Mouse (Mus musculus): ENCODE measurements at regions not wholly inside any gene's neighbourhood (a gene's known extent, or its start where the extent isn't known, plus 50 kb on each side); places are given as distances from the start of the nearest gene placed in this dataset.

- H3K27ac ChIP-seq (ENCODE audit: low read depth, low read length): no peak overlapping the region
- 90% methylated on average over 5 of the region's 5 CpGs for WGBS
- ATAC-seq (ENCODE audit: low read depth): no peak
- H3K9me3 ChIP-seq (ENCODE audit: control insufficient read depth, low read length): no peaks in the 10 kb centered on the region
- no peak overlapping the region for H3K4me3 ChIP-seq (ENCODE audit: low read depth, low read length)
- H3K27me3 ChIP-seq (ENCODE audit: control insufficient read depth, insufficient read depth, low read length): no peaks in the 10 kb centered on the region
- no peak overlapping the region for H3K9ac ChIP-seq (replicated peaks; ENCODE audit: low read depth, low read length)
- H3K4me1 ChIP-seq (ENCODE audit: control insufficient read depth, insufficient read depth, low read length): no peaks in the 10 kb centered on the region
- H3K36me3 ChIP-seq (ENCODE audit: control insufficient read depth, insufficient read depth, low read length): no peaks in the 10 kb centered on the region
- H3K4me2 ChIP-seq (ENCODE audit: low read depth, low read length): no peak overlapping the region
Measured at GRCm38 (mm10) chr7:137522450-137522849, 85.0 kb downstream of the Glrx3 start.

- H3K27ac ChIP-seq (ENCODE audit: low read depth, low read length): no peak overlapping the region
- no peak overlapping the region for H3K9ac ChIP-seq (replicated peaks; ENCODE audit: low read depth, low read length)
- no peaks in the 10 kb centered on the region for H3K36me3 ChIP-seq (ENCODE audit: control insufficient read depth, insufficient read depth, low read length)
- WGBS: 82% methylated on average over 4 of the region's 4 CpGs
- no peak for ATAC-seq (ENCODE audit: low read depth)
- H3K27me3 ChIP-seq (ENCODE audit: control insufficient read depth, insufficient read depth, low read length): no peaks in the 10 kb centered on the region
- H3K9me3 ChIP-seq (ENCODE audit: control insufficient read depth, low read length): no peaks in the 10 kb centered on the region
- H3K4me2 ChIP-seq (ENCODE audit: low read depth, low read length): no peak overlapping the region
- H3K4me1 ChIP-seq (ENCODE audit: control insufficient read depth, insufficient read depth, low read length): no peaks in the 10 kb centered on the region
- H3K4me3 ChIP-seq (ENCODE audit: low read depth, low read length): no peak overlapping the region
Measured at GRCm38 (mm10) chr7:137533476-137533875, 96.1 kb downstream of the Glrx3 start.

GRCm38 (mm10) chr7:137549991-137550390 lies 112.6 kb downstream of the Glrx3 start:
- Histone ChIP-seq H3K27me3 (ENCODE audit: control insufficient read depth, insufficient read depth, low read length) (no peaks in the 10 kb centered on the region), H3K4me3 (ENCODE audit: low read depth, low read length) (no peak overlapping the region), H3K9me3 (ENCODE audit: control insufficient read depth, low read length) (no peaks in the 10 kb centered on the region), H3K36me3 (ENCODE audit: control insufficient read depth, insufficient read depth, low read length) (no peaks in the 10 kb centered on the region), H3K4me1 (ENCODE audit: control insufficient read depth, insufficient read depth, low read length) (no peaks in the 10 kb centered on the region), H3K27ac (ENCODE audit: low read depth, low read length) (no peak overlapping the region), H3K4me2 (ENCODE audit: low read depth, low read length) (no peak overlapping the region), H3K9ac (replicated peaks; ENCODE audit: low read depth, low read length) (no peak overlapping the region)
- ATAC-seq (ENCODE audit: low read depth): no peak
- 18% methylated on average over 2 of the region's 2 CpGs for WGBS

GRCm38 (mm10) chr7:137552551-137553198 lies 115.3 kb downstream of the Glrx3 start:
- no peaks in the 10 kb centered on the region for H3K36me3 ChIP-seq (ENCODE audit: control insufficient read depth, insufficient read depth, low read length)
- peaks cover 4% of the 10 kb centered on the region; the same call in 1 of the 2 replicates for H3K4me1 ChIP-seq (ENCODE audit: control insufficient read depth, insufficient read depth, low read length)
- H3K9me3 ChIP-seq (ENCODE audit: control insufficient read depth, low read length): no peaks in the 10 kb centered on the region
- H3K27me3 ChIP-seq (ENCODE audit: control insufficient read depth, insufficient read depth, low read length): no peaks in the 10 kb centered on the region
- no peak overlapping the region for H3K27ac ChIP-seq (ENCODE audit: low read depth, low read length)
- ATAC-seq (ENCODE audit: low read depth): no peak
- H3K9ac ChIP-seq (replicated peaks; ENCODE audit: low read depth, low read length): no peak overlapping the region
- H3K4me2 ChIP-seq (ENCODE audit: low read depth, low read length): no peak overlapping the region
- no peak overlapping the region for H3K4me3 ChIP-seq (ENCODE audit: low read depth, low read length)
- 57% methylated on average over 5 of the region's 5 CpGs for WGBS

- Histone ChIP-seq H3K4me2 (ENCODE audit: low read depth, low read length) (no peak overlapping the region), H3K27me3 (ENCODE audit: control insufficient read depth, insufficient read depth, low read length) (no peaks in the 10 kb centered on the region), H3K27ac (ENCODE audit: low read depth, low read length) (no peak overlapping the region), H3K4me3 (ENCODE audit: low read depth, low read length) (no peak overlapping the region), H3K4me1 (ENCODE audit: control insufficient read depth, insufficient read depth, low read length) (peaks cover 8% of the 10 kb centered on the region; the same call in 1 of the 2 replicates), H3K9ac (replicated peaks; ENCODE audit: low read depth, low read length) (no peak overlapping the region), H3K36me3 (ENCODE audit: control insufficient read depth, insufficient read depth, low read length) (no peaks in the 10 kb centered on the region), H3K9me3 (ENCODE audit: control insufficient read depth, low read length) (no peaks in the 10 kb centered on the region)
- ATAC-seq (ENCODE audit: low read depth): no peak
- WGBS: 45% methylated on average over 2 of the region's 2 CpGs
Measured at GRCm38 (mm10) chr7:137555481-137555880, 118.1 kb downstream of the Glrx3 start.

GRCm38 (mm10) chr7:137557439-137557838 lies 120.0 kb downstream of the Glrx3 start:
- no peaks in the 10 kb centered on the region for H3K27me3 ChIP-seq (ENCODE audit: control insufficient read depth, insufficient read depth, low read length)
- no peak overlapping the region for H3K4me2 ChIP-seq (ENCODE audit: low read depth, low read length)
- H3K4me3 ChIP-seq (ENCODE audit: low read depth, low read length): no peak overlapping the region
- H3K9me3 ChIP-seq (ENCODE audit: control insufficient read depth, low read length): no peaks in the 10 kb centered on the region
- peak; percentile 77 for ATAC-seq (ENCODE audit: low read depth)
- H3K4me1 ChIP-seq (ENCODE audit: control insufficient read depth, insufficient read depth, low read length): peaks cover 8% of the 10 kb centered on the region; the same call in 1 of the 2 replicates
- no peak overlapping the region for H3K9ac ChIP-seq (replicated peaks; ENCODE audit: low read depth, low read length)
- no peaks in the 10 kb centered on the region for H3K36me3 ChIP-seq (ENCODE audit: control insufficient read depth, insufficient read depth, low read length)
- no peak overlapping the region for H3K27ac ChIP-seq (ENCODE audit: low read depth, low read length)
- 38% methylated on average over 3 of the region's 3 CpGs for WGBS

- Histone ChIP-seq H3K4me2 (ENCODE audit: low read depth, low read length) (no peak overlapping the region), H3K4me1 (ENCODE audit: control insufficient read depth, insufficient read depth, low read length) (peaks cover 8% of the 10 kb centered on the region; the same call in 1 of the 2 replicates), H3K4me3 (ENCODE audit: low read depth, low read length) (no peak overlapping the region), H3K9ac (replicated peaks; ENCODE audit: low read depth, low read length) (no peak overlapping the region), H3K36me3 (ENCODE audit: control insufficient read depth, insufficient read depth, low read length) (no peaks in the 10 kb centered on the region), H3K27ac (ENCODE audit: low read depth, low read length) (no peak overlapping the region), H3K27me3 (ENCODE audit: control insufficient read depth, insufficient read depth, low read length) (no peaks in the 10 kb centered on the region), H3K9me3 (ENCODE audit: control insufficient read depth, low read length) (no peaks in the 10 kb centered on the region)
- ATAC-seq (ENCODE audit: low read depth): no peak
- 90% methylated on average over 3 of the region's 3 CpGs for WGBS
Measured at GRCm38 (mm10) chr7:137558871-137559270, 121.5 kb downstream of the Glrx3 start.

- WGBS: 87% methylated on average over 2 of the region's 2 CpGs
- H3K9me3 ChIP-seq (ENCODE audit: control insufficient read depth, low read length): no peaks in the 10 kb centered on the region
- H3K27me3 ChIP-seq (ENCODE audit: control insufficient read depth, insufficient read depth, low read length): no peaks in the 10 kb centered on the region
- H3K4me1 ChIP-seq (ENCODE audit: control insufficient read depth, insufficient read depth, low read length): no peaks in the 10 kb centered on the region
- H3K4me3 ChIP-seq (ENCODE audit: low read depth, low read length): no peak overlapping the region
- H3K36me3 ChIP-seq (ENCODE audit: control insufficient read depth, insufficient read depth, low read length): no peaks in the 10 kb centered on the region
- H3K4me2 ChIP-seq (ENCODE audit: low read depth, low read length): no peak overlapping the region
- H3K27ac ChIP-seq (ENCODE audit: low read depth, low read length): no peak overlapping the region
- no peak overlapping the region for H3K9ac ChIP-seq (replicated peaks; ENCODE audit: low read depth, low read length)
- ATAC-seq (ENCODE audit: low read depth): no peak
Measured at GRCm38 (mm10) chr7:137570199-137570598, 132.8 kb downstream of the Glrx3 start.

GRCm38 (mm10) chr7:137575491-137575890 lies 138.1 kb downstream of the Glrx3 start:
- H3K4me2 ChIP-seq (ENCODE audit: low read depth, low read length): no peak overlapping the region
- H3K27ac ChIP-seq (ENCODE audit: low read depth, low read length): no peak overlapping the region
- no peak overlapping the region for H3K9ac ChIP-seq (replicated peaks; ENCODE audit: low read depth, low read length)
- no peak overlapping the region for H3K4me3 ChIP-seq (ENCODE audit: low read depth, low read length)
- 86% methylated on average over 3 of the region's 3 CpGs for WGBS
- H3K36me3 ChIP-seq (ENCODE audit: control insufficient read depth, insufficient read depth, low read length): no peaks in the 10 kb centered on the region
- H3K27me3 ChIP-seq (ENCODE audit: control insufficient read depth, insufficient read depth, low read length): no peaks in the 10 kb centered on the region
- ATAC-seq (ENCODE audit: low read depth): no peak
- no peaks in the 10 kb centered on the region for H3K9me3 ChIP-seq (ENCODE audit: control insufficient read depth, low read length)
- no peaks in the 10 kb centered on the region for H3K4me1 ChIP-seq (ENCODE audit: control insufficient read depth, insufficient read depth, low read length)

Data from neural tube, embryonic 14.5 days (tissue).